Mouse (Mus musculus) forebrain, embryonic 16.5 days (tissue): ENCODE results near the gene St8sia1. TPM values are rescaled to one million over a fixed set of nuclear protein-coding genes. Genes with fewer than 3 reads are reported as not detected.
A peak's percentile ranks its signal among the peaks of the same experiment; 100 is the strongest.

Experiments used
- ATAC-seq: fragments of 200-750 bp; cut with Nextera tagmentation; 2 replicates; pipeline ENCODE4 v1.8.0; 2017; ENCODE audit warnings: mild to moderate bottlenecking, moderate library complexity
- H3K27ac ChIP-seq: fragments of 300-500 bp; sonication (generic); 2 replicates; pipeline ENCODE4 v1.5.1; 2014; ENCODE audit warnings: low read length, control low read depth
- H3K27me3 ChIP-seq: fragments of 300-500 bp; sonication (generic); replicated peaks from 2 replicates; pipeline ENCODE4 v1.6.1; 2014; ENCODE audit warnings: low read length; ENCODE audit not compliant: control insufficient read depth, insufficient read depth
- H3K36me3 ChIP-seq: fragments of 300-500 bp; sonication (generic); 2 replicates; pipeline ENCODE4 v1.6.1; 2014; ENCODE audit not compliant: control insufficient read depth, insufficient read depth
- H3K4me1 ChIP-seq: fragments of 300-500 bp; sonication (generic); replicated peaks from 2 replicates; pipeline ENCODE4 v1.6.1; 2014; ENCODE audit warnings: low read length; ENCODE audit not compliant: control insufficient read depth, insufficient read depth
- H3K4me2 ChIP-seq: fragments of 300-500 bp; sonication (generic); 2 replicates; pipeline ENCODE4 v1.6.1; 2014; ENCODE audit warnings: mild to moderate bottlenecking, low read length, control low read depth
- H3K4me3 ChIP-seq: fragments of 300-500 bp; sonication (generic); replicated peaks from 2 replicates; pipeline ENCODE4 v1.5.1; 2014; ENCODE audit warnings: mild to moderate bottlenecking, low read length, control low read depth
- H3K9ac ChIP-seq: fragments of 300-500 bp; sonication (generic); replicated peaks from 2 replicates; pipeline ENCODE4 v1.6.1; 2014; ENCODE audit warnings: low read depth, low read length, control low read depth
- H3K9me3 ChIP-seq: fragments of 300-500 bp; sonication (generic); 2 replicates; pipeline ENCODE4 v1.6.1; 2016; ENCODE audit warnings: low read length; ENCODE audit not compliant: control insufficient read depth
- WGBS: fragments of 180-500 bp; shearing (Covaris S2); extraction: QIAGEN DNeasy Blood & Tissue Kit; methylation state at CpG from one replicate; pipeline ENCODE4 v1.1.7; 2014; 5-methylcytosine and 5-hydroxymethylcytosine counted together
- polyA plus RNA-seq: library from polyadenylated mRNA; unstranded; fragments of >200 nt; fragmentation: Nextera tagmentation; extraction: Ambion mirVana; gene quantifications from 2 replicates; pipeline ENCODE4 v1.2.1, GENCODE M21; 2015

The St8sia1 gene
- polyA plus RNA-seq, 1 experiment from 2014 or later, result 6.4 TPM

GRCm38 (mm10) chr6:142938549-142939345, 25.5 kb downstream of the St8sia1 start:
- Histone ChIP-seq H3K9me3 (no peaks in the 10 kb centered on the region), H3K4me1 (peaks cover 9% of the 10 kb centered on the region; the same call in 1 of the 2 replicates), H3K27ac (0 out of 2 replicates have a peak overlapping the region, but pooled peaks have one; percentile 5), H3K4me2 (no peak overlapping the region), H3K27me3 (no peaks in the 10 kb centered on the region), H3K36me3 (no peaks in the 10 kb centered on the region), H3K9ac (no peak overlapping the region), H3K4me3 (no peak overlapping the region)
- WGBS, result 38% methylated on average over 9 of the region's 9 CpGs
- peak; percentile 54 for ATAC-seq

GRCm38 (mm10) chr6:142938074-142938473, 26.2 kb downstream of the St8sia1 start:
- Histone ChIP-seq H3K36me3 (no peaks in the 10 kb centered on the region), H3K27ac (no peak overlapping the region), H3K4me2 (no peak overlapping the region), H3K4me1 (peaks cover 9% of the 10 kb centered on the region; the same call in 1 of the 2 replicates), H3K9me3 (no peaks in the 10 kb centered on the region), H3K9ac (no peak overlapping the region), H3K4me3 (no peak overlapping the region), H3K27me3 (no peaks in the 10 kb centered on the region)
- no peak for ATAC-seq

GRCm38 (mm10) chr6:142932582-142932981, 31.7 kb downstream of the St8sia1 start:
- WGBS, result 84% methylated on average over 6 of the region's 6 CpGs
- H3K27me3 ChIP-seq, result no peaks in the 10 kb centered on the region

GRCm38 (mm10) chr6:142932144-142932543, 32.1 kb downstream of the St8sia1 start:
- no peak for ATAC-seq
- WGBS, result 84% methylated on average over 9 of the region's 9 CpGs

More at GRCm38 (mm10) chr6:142932582-142932981, 31.7 kb downstream of the St8sia1 start:
- Histone ChIP-seq H3K27ac (no peak overlapping the region), H3K4me1 (peaks cover 4% of the 10 kb centered on the region; the same call in 1 of the 2 replicates), H3K4me2 (no peak overlapping the region), H3K36me3 (no peaks in the 10 kb centered on the region), H3K9me3 (no peaks in the 10 kb centered on the region), H3K9ac (no peak overlapping the region), H3K4me3 (no peak overlapping the region)
- ATAC-seq, result no peak

GRCm38 (mm10) chr6:142928551-142929309, 35.5 kb downstream of the St8sia1 start:
- 64% methylated on average over 16 of the region's 16 CpGs for WGBS
- H3K4me3 ChIP-seq, result no peak overlapping the region
- no peak overlapping the region for H3K4me2 ChIP-seq
- H3K27ac ChIP-seq, result peak overlapping the region; percentile 37; the same call in 1 of the 2 replicates
- peaks cover 8% of the 10 kb centered on the region; the same call in 1 of the 2 replicates for H3K4me1 ChIP-seq
- peak; percentile 79 for ATAC-seq
- no peaks in the 10 kb centered on the region for H3K9me3 ChIP-seq
- H3K9ac ChIP-seq, result no peak overlapping the region
- no peaks in the 10 kb centered on the region for H3K36me3 ChIP-seq
- no peaks in the 10 kb centered on the region for H3K27me3 ChIP-seq

More at GRCm38 (mm10) chr6:142932144-142932543, 32.1 kb downstream of the St8sia1 start:
- Histone ChIP-seq H3K27me3 (no peaks in the 10 kb centered on the region), H3K9me3 (no peaks in the 10 kb centered on the region), H3K36me3 (no peaks in the 10 kb centered on the region), H3K4me1 (peaks cover 4% of the 10 kb centered on the region; the same call in 1 of the 2 replicates), H3K27ac (no peak overlapping the region), H3K4me2 (no peak overlapping the region), H3K4me3 (no peak overlapping the region), H3K9ac (no peak overlapping the region)

- H3K4me1 ChIP-seq, result peaks cover 8% of the 10 kb centered on the region; the same call in 1 of the 2 replicates
- no peak overlapping the region for H3K4me3 ChIP-seq
- H3K9ac ChIP-seq, result no peak overlapping the region
- H3K27me3 ChIP-seq, result no peaks in the 10 kb centered on the region
- no peaks in the 10 kb centered on the region for H3K36me3 ChIP-seq
- H3K27ac ChIP-seq, result no peak overlapping the region
- ATAC-seq, result no peak
- H3K9me3 ChIP-seq, result no peaks in the 10 kb centered on the region
- H3K4me2 ChIP-seq, result no peak overlapping the region
- 91% methylated on average over 9 of the region's 9 CpGs for WGBS
Observed at GRCm38 (mm10) chr6:142926901-142927605, 37.2 kb downstream of the St8sia1 start.

- Histone ChIP-seq H3K27ac (no peak overlapping the region), H3K27me3 (no peaks in the 10 kb centered on the region), H3K9me3 (no peaks in the 10 kb centered on the region), H3K4me3 (no peak overlapping the region), H3K9ac (no peak overlapping the region), H3K36me3 (no peaks in the 10 kb centered on the region), H3K4me1 (peaks cover 8% of the 10 kb centered on the region; the same call in 1 of the 2 replicates), H3K4me2 (no peak overlapping the region)
- WGBS, result 47% methylated on average over 5 of the region's 5 CpGs
- ATAC-seq, result peak; percentile 43
Observed at GRCm38 (mm10) chr6:142925921-142926320, 38.3 kb downstream of the St8sia1 start.

GRCm38 (mm10) chr6:142925374-142925773, 38.9 kb downstream of the St8sia1 start:
- no peak overlapping the region for H3K4me3 ChIP-seq
- H3K9me3 ChIP-seq, result no peaks in the 10 kb centered on the region
- 90% methylated on average over 3 of the region's 3 CpGs for WGBS
- H3K36me3 ChIP-seq, result no peaks in the 10 kb centered on the region
- no peak for ATAC-seq
- H3K27me3 ChIP-seq, result no peaks in the 10 kb centered on the region
- H3K4me1 ChIP-seq, result peaks cover 8% of the 10 kb centered on the region; the same call in 1 of the 2 replicates
- no peak overlapping the region for H3K27ac ChIP-seq
- H3K4me2 ChIP-seq, result no peak overlapping the region
- no peak overlapping the region for H3K9ac ChIP-seq
